Mouse (Mus musculus) stomach, postnatal 0 days (tissue): ENCODE data around the gene Hoxd11. TPM values are rescaled to one million over a fixed set of nuclear protein-coding genes. Genes with fewer than 3 reads are reported as not detected.

Experiments used
- ATAC-seq: fragments of 200-750 bp; cut with Nextera tagmentation; 2 replicates; pipeline ENCODE4 v1.8.0; 2017; ENCODE audit not compliant: low FRiP score, low TSS enrichment
- DNase-seq: peaks from one replicate; pipeline ENCODE4 v3.0.0-alpha.2; 2016; ENCODE audit warnings: low spot score
- H3K27ac ChIP-seq: fragments of 300-500 bp; sonication (generic); replicated peaks from 2 replicates; pipeline ENCODE4 v1.5.1; 2014; ENCODE audit warnings: mild to moderate bottlenecking, control low read depth
- H3K27me3 ChIP-seq: fragments of 300-500 bp; sonication (generic); 2 replicates; pipeline ENCODE4 v1.6.1; 2014; ENCODE audit warnings: low read length; ENCODE audit not compliant: control insufficient read depth, insufficient read depth
- H3K36me3 ChIP-seq: fragments of 300-500 bp; sonication (generic); 2 replicates; pipeline ENCODE4 v1.6.1; 2014; ENCODE audit warnings: low read length, mixed read lengths; ENCODE audit not compliant: control insufficient read depth, insufficient read depth
- H3K4me1 ChIP-seq: fragments of 300-500 bp; sonication (generic); replicated peaks from 2 replicates; pipeline ENCODE4 v1.6.1; 2014; ENCODE audit warnings: antibody characterized with exemption; ENCODE audit not compliant: control insufficient read depth, insufficient read depth
- H3K4me2 ChIP-seq: fragments of 300-500 bp; sonication (generic); replicated peaks from 2 replicates; pipeline ENCODE4 v1.6.1; 2014; ENCODE audit warnings: low read depth, mild to moderate bottlenecking, control low read depth, moderate library complexity
- H3K4me3 ChIP-seq: fragments of 300-500 bp; sonication (generic); 2 replicates; pipeline ENCODE4 v1.5.1; 2014; ENCODE audit warnings: low read depth, low read length, control low read depth
- H3K9ac ChIP-seq: fragments of 300-500 bp; sonication (generic); 2 replicates; pipeline ENCODE4 v1.6.1; 2014; ENCODE audit warnings: mild to moderate bottlenecking, low read length, control low read depth, mixed read lengths
- H3K9me3 ChIP-seq: fragments of 300-500 bp; sonication (generic); 2 replicates; pipeline ENCODE4 v1.6.1; 2016; ENCODE audit warnings: low read length; ENCODE audit not compliant: control insufficient read depth
- CTCF ChIP-seq: IDR thresholded peaks from 2 replicates; pipeline ENCODE4 v1.5.1; 2016; ENCODE audit warnings: antibody characterized with exemption, low read depth, mild to moderate bottlenecking, moderate library complexity
- EP300 ChIP-seq: optimal IDR thresholded peaks from 2 replicates; pipeline ENCODE3; 2016; ENCODE audit warnings: antibody characterized with exemption
- WGBS: fragments of 180-500 bp; shearing (Covaris S2); extraction: QIAGEN DNeasy Blood & Tissue Kit; methylation state at CpG from one replicate; pipeline ENCODE4 v1.1.7; 2014; 5-methylcytosine and 5-hydroxymethylcytosine counted together
- polyA plus RNA-seq: library from polyadenylated mRNA; unstranded; fragments of >200 nt; fragmentation: Nextera tagmentation; extraction: Ambion mirVana; gene quantifications from 2 replicates; pipeline ENCODE4 v1.2.1, GENCODE M21; 2015

The Hoxd11 gene
- polyA plus RNA-seq, 1 experiment from 2014 or later = not detected

- peaks cover 44% of the 10 kb centered on the region; the same call in 1 of the 2 replicates for H3K27me3 ChIP-seq
- no peaks in the 10 kb centered on the region for H3K9me3 ChIP-seq
- DNase-seq (peak; percentile 65), ATAC-seq (peak; percentile 46; the same call in 1 of the 2 replicates)
- H3K4me1 ChIP-seq = no peaks in the 10 kb centered on the region
- H3K4me2 ChIP-seq = peak overlapping the region; percentile 39
- no peaks in the 10 kb centered on the region for H3K36me3 ChIP-seq
- no peak overlapping the region for H3K27ac ChIP-seq
- peak overlapping the region; percentile 28 for H3K4me3 ChIP-seq
- TF ChIP-seq CTCF (peak; percentile 79), EP300 (no peak)
- WGBS = 5% methylated on average over 40 of the region's 40 CpGs
- H3K9ac ChIP-seq = no peak overlapping the region
Observed at GRCm38 (mm10) chr2:74672481-74673362, 6.6 kb upstream of the Hoxd11 start.

- no peak overlapping the region for H3K27ac ChIP-seq
- WGBS = 4% methylated on average over 24 of the region's 24 CpGs
Observed at GRCm38 (mm10) chr2:74673835-74674425, 5.4 kb upstream of the Hoxd11 start.

GRCm38 (mm10) chr2:74674881-74675665 lies 4.3 kb upstream of the Hoxd11 start, which contains the start of gene Hoxd12:
TSS of gene Hoxd12 (plus strand) at chr2:74675013.
- no peak for ATAC-seq
- TF ChIP-seq CTCF = no peak
- no peak for TF ChIP-seq EP300
- DNase-seq = peak; percentile 13
- Histone ChIP-seq H3K9ac (no peak within 1 kb of the TSS), H3K27me3 (peaks cover 43% of the 10 kb centered on the region; the same call in 1 of the 2 replicates), H3K36me3 (no peaks in the 10 kb centered on the region), H3K9me3 (no peaks in the 10 kb centered on the region), H3K27ac (no peak within 1 kb of the TSS), H3K4me2 (no peak within 1 kb of the TSS), H3K4me3 (no peak within 1 kb of the TSS), H3K4me1 (no peaks in the 10 kb centered on the region)
- 3% methylated on average over 47 of the region's 47 CpGs for WGBS

More at GRCm38 (mm10) chr2:74673835-74674425, 5.4 kb upstream of the Hoxd11 start:
- H3K9ac ChIP-seq = no peak overlapping the region
- no peak overlapping the region for H3K4me2 ChIP-seq
- no peak overlapping the region for H3K4me3 ChIP-seq
- H3K36me3 ChIP-seq = no peaks in the 10 kb centered on the region
- no peaks in the 10 kb centered on the region for H3K4me1 ChIP-seq
- DNase-seq (no peak), ATAC-seq (no peak)
- peaks cover 41% of the 10 kb centered on the region; the same call in 1 of the 2 replicates for H3K27me3 ChIP-seq
- TF ChIP-seq EP300 (no peak), CTCF (no peak)
- H3K9me3 ChIP-seq = no peaks in the 10 kb centered on the region

- peak; percentile 12 for DNase-seq
- no peak for ATAC-seq
- no peaks in the 10 kb centered on the region for H3K9me3 ChIP-seq
- H3K4me2 ChIP-seq = no peak overlapping the region
- H3K27me3 ChIP-seq = peaks cover 46% of the 10 kb centered on the region; the same call in 1 of the 2 replicates
- 4% methylated on average over 23 of the region's 24 CpGs for WGBS
- H3K9ac ChIP-seq = no peak overlapping the region
- H3K4me1 ChIP-seq = no peaks in the 10 kb centered on the region
- no peak overlapping the region for H3K27ac ChIP-seq
- no peaks in the 10 kb centered on the region for H3K36me3 ChIP-seq
- no peak for TF ChIP-seq CTCF
- no peak overlapping the region for H3K4me3 ChIP-seq
Observed at GRCm38 (mm10) chr2:74675666-74676282, 3.6 kb upstream of the Hoxd11 start.

GRCm38 (mm10) chr2:74676376-74677052 lies 2.8 kb upstream of the Hoxd11 start:
- ATAC-seq = no peak
- H3K4me2 ChIP-seq = no peak overlapping the region
- no peak overlapping the region for H3K4me3 ChIP-seq
- no peaks in the 10 kb centered on the region for H3K4me1 ChIP-seq
- H3K36me3 ChIP-seq = no peaks in the 10 kb centered on the region
- 7% methylated on average over 9 of the region's 9 CpGs for WGBS
- no peak overlapping the region for H3K9ac ChIP-seq
- TF ChIP-seq EP300 = no peak
- TF ChIP-seq CTCF = no peak
- no peaks in the 10 kb centered on the region for H3K9me3 ChIP-seq
- no peak overlapping the region for H3K27ac ChIP-seq
- H3K27me3 ChIP-seq = peaks cover 48% of the 10 kb centered on the region; the same call in 1 of the 2 replicates
- no peak for DNase-seq
